Mouse (Mus musculus): ENCODE data around the gene Tanc1.

Tanc1 gene

GRCm38 (mm10) chr2:59862618-59863017 is 250.8 kb downstream of the Tanc1 start:
- no peak for DNase-seq (ENCODE audit: low read depth in 2 of 2, low spot score in 2 of 2)

DNA sequence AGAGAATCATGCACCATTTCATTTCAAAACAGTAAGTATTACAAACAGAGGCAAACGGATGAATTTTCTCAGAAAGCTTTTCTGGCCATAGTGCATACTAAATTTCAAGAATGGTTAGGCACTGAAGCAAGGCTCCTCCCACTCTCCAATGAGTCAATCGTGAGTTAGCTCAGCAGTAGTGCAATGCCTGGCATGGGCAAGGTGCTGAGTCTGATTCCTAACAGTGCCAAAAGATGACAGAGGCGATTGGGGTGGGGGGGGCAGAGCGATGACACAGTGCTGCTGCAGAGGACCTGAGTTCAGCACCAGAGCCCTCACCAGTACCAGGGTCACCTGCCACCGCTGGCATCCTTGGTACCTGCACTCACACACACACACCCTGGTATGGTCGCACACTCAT is 258.7 kb downstream of the Tanc1 start:
- DNase-seq (ENCODE audit: low read depth in 2 of 2, low spot score in 2 of 2), result no peak

DNA sequence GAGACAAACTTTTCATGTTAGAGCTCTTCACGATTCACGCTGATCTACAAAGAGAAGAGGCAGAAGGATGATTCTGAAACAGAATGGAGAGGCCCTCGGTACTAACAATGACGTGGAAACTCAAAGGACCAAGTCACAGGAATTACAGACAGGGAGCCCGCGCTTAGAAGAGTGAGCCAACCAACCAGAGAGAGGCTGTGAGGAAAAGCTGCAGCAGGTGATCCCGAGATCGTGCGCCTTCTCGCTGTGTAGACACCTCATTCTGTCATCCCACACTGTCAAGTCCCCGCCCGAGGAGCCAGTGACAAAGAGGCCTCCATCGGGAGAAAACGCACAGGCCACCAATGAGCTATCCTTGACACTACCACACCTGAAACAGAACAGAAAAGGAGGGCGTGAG is 264.6 kb downstream of the Tanc1 start:
- no peak for DNase-seq (ENCODE audit: low read depth in 2 of 2, low spot score in 2 of 2)

DNA sequence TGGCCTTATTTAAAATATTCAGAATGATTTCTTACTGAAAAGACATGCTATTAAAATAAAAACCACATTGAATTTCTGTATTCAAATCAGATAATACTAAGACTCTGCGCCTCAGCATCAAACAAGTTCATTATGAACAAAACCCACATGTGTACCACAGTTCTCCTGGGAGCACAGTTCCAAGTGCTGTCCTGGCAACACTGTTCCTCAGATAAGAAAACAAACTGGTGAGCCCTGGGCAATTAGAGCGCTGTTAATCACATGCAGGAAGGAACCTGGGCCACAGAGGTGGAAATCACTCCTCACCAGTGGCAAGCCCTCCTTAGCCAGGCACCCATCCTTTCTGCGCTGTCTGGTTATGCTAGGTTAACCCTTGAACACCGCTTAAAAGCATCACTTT is 265.5 kb downstream of the Tanc1 start:
- DNase-seq (ENCODE audit: low read depth in 2 of 2, low spot score in 2 of 2), result no peak

DNA sequence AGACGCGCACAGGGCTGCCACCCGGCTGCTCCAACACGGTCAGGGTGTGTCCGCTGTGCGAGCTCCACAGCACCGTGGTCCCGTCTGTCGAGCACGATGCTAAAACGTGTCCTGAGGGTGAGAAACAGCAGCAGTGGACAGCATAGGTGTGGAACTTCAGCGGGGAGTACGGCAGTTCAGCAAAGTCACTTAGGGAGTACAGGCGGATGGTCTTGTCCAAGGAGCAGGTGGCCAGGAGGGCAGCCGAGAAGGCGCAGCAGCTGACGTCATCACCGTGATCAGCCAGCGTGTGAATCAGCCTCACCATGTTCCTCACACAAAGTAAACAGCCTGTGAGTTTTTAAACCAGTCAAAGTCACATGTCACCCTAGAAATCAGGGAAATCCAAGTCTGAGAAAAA is 266.4 kb downstream of the Tanc1 start:
- no peak for DNase-seq (ENCODE audit: low read depth in 2 of 2, low spot score in 2 of 2)

GRCm38 (mm10) chr2:59881404-59881803 is 269.6 kb downstream of the Tanc1 start:
- DNase-seq (ENCODE audit: low read depth in 2 of 2, low spot score in 2 of 2), result no peak

DNA sequence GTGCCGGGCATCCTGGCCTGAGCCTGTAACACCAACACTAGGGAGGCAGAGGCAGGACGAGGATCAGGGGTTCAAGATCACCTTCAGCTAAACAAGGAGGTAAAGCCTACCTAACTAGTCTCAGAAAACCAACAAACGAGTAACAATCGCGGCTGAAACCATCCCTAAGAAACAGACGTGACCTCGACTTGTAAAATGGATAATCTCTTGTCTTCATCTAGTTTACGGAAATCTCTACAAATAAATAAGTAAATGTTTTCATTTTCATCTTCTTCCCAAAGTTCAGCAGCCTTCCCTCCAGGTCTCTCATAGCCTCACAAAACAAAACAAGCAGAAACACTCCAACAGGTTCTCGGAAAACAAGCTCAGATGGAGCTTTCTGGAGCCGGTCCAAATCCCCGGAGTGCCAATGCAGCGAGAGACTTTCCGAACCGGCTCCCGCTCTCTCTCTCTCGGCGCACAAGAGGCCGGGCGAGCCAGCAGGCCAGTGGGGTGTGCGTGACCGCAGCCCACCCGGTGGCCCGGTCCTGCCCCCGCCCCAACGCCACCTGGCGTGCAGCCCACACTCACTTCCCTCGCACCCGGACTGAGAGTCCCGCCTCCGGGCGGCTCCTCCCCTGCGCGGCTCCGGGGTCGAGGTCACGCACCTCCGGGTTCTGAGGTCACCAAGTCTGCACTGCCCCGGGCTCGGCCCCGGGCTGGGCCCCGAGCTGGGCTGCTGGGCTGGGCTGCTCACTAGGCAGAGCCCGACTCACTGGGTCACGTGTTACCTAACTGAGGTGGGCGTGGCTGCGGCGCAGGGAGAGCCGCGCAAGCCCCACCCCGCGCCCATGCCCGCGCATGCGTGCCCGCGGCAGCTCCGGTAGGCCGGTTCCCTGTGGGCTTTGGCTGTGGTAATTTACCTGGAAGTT is 270.2 kb downstream of the Tanc1 start, which contains the start of gene Wdsub1:
Gene Wdsub1 (minus strand): TSS at position 761 of the 911 bp plus-strand sequence.
- DNase-seq (ENCODE audit: low read depth in 2 of 2, low spot score in 2 of 2), result peak; percentile 78 to 84

- DNase-seq (ENCODE audit: low read depth in 2 of 2, low spot score in 2 of 2), result no peak
Measured at GRCm38 (mm10) chr2:59882742-59883281, 271.0 kb downstream of the Tanc1 start.

GRCm38 (mm10) chr2:59889699-59890098 is 277.9 kb downstream of the Tanc1 start:
- DNase-seq (ENCODE audit: low read depth in 2 of 2, low spot score in 2 of 2), result no peak

All from CD8-positive naive resting alpha-beta T cell, adult 2 months (primary cell).